Mouse (Mus musculus) mouse trophoblast stem cell (cell line): ENCODE data around the gene Fbxl16.

Experiments used
- in situ Hi-C, 2 experiments: fragments of 300-500 bp; cut with MseI, MboI; formaldehyde crosslinking; loops; 2 replicates in 1 of 2; 3 replicates in 1 of 2; pipeline ENCODE4 v1.15.1; 2025

Gene Fbxl16

DNA sequence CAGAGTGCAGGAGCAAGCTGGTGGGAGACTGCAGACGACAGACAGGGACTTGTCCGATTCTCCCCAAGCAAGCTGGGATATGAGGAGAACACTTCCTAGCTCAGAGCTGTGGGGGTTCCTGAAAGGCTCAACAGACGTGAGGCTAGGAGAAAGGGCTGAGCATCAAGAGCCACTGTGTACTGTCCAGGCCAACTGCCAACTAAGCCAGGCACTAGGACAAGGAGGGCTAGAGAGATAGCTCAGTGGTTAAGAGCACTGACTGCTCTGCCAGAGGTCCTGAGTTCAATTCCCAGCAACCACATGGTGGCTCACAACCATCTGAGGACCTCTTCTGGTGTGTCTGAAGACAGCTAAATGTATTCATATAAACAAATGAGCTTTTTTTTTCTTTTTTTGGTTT lies 33.6 kb downstream of the Fbxl16 start:
- in situ Hi-C loops: no loop called here

DNA sequence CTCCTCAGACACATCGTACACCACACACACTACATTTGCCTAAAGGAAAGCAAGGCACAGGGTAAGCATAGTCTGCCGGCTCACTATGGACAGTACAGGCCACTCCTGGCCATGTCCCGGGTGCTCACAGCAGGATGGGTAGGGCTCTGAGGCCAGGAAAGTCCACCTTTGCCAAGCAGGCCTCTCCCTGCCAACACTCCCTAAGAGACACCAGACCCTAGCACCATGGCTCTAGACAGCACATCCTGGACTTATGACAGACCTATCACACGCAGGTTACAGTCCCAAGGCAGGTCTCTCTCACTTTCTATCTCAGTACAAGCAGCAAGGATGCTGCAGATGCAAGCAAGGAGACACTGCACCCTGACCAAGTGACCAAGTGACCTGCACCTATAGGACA lies 34.2 kb downstream of the Fbxl16 start:
- in situ Hi-C loops: no loop called here

DNA sequence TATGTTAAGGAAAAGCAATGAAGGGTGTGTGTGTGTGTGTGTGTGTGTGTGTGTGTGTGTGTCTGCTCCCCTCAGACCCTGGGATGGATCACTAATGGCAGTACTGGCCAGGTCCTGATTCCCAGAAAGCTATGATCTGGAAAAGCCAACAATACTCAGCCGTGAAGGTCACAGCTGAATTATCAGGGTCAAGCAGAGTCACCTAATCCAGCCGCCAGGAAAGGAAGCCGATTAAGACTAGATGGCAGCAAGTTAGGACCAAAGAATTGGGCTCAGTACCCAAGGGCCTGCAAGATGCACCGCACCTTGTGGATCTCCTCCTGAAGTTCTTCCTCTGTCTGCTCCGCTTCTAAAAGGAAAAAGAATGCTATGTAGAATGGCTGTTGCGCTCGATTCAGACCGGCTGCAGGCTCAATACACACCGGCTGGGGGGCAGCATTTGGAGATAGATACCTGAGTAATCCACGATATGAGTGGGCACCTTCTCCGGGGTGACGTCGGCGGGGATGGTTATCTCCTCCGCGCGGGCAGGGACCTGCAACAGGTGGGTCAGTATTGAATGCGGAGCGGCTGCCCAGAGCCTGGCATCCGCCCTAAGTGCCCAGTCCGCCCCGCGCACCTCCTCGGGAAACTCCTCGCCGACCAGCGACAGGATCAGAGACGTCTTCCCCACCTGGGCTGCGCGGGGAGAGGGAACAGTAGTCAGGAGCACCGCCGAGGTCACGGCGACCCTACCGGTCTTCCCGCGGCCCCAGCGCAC lies 34.9 kb downstream of the Fbxl16 start:
- in situ Hi-C loops: no loop called here

DNA sequence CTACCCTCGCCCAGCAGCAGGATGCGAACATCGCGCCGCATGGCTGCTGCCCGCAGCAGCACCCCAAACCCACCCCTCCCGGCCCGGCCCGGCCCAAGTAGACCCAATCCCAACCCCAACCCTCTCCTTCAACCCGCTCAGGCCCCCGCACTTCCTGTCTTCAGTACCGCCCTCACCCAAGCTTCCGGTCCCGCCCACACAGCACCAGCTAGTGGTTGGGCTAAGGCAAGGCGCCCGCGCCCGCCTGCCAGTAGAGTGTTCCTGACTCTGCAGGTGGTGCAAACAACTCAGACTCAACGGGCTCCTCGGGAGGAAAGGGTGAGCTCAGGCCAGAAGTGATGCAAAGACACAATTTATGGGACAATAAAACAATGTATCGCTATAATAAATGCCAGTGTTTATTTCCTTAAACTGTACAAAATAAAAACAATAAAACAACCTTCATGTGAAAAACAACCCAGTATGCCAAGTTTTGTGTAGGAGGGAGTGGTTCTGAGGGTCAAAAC lies 35.6 kb downstream of the Fbxl16 start, which contains the start of gene Rhot2:
Gene Rhot2, minus strand, starts transcription at position 456 of the 506 bp plus-strand sequence.
- in situ Hi-C loops: no loop called here

- in situ Hi-C loops: no loop called here
Measured at GRCm38 (mm10) chr17:25860229-25860628, 51.3 kb downstream of the Fbxl16 start.

DNA sequence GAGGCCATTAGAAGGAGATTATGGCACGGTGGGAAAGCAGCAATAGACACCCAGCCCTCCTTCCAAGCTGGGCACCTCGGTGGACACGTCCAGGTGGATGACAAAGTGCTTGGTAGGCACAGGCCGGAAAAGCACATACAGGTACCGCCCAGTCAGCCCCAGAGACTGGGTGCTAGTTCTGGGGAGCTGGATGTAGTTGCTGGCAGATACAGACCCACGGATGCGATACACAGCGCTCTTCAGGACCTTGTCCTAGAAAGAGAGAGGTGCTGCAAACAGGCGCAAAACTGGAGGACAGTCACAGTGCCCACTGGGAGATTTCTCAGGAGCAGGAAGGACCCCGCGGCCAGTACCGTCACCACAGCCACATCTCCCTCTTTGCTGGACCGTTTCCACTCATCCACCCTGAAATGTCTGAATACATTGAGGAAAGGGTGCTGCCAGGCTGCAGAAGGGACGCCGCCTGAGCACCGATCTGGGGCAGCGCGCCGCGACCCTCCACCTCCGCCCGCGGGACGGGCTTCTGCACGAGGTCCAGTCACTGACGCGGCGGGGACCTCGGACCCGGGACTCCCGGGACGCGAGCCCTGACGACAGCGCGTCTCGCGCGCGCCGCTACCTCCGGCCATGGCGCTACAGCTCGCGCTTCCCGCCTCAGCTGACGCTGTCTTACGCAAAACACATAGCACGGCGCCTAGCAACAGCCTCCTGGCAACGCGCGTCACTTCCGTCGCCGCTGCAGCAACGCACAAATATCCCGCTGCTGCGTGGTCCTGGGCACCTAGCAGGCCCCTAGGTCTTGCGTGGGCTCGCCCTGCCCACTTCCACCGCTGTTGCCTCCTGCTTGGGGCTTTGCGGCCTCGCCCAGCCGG lies 52.2 kb downstream of the Fbxl16 start, which contains the start of gene Wdr90:
Gene Wdr90, minus strand, starts transcription at position 670 of the 872 bp plus-strand sequence.
- in situ Hi-C loops: no loop called here

DNA sequence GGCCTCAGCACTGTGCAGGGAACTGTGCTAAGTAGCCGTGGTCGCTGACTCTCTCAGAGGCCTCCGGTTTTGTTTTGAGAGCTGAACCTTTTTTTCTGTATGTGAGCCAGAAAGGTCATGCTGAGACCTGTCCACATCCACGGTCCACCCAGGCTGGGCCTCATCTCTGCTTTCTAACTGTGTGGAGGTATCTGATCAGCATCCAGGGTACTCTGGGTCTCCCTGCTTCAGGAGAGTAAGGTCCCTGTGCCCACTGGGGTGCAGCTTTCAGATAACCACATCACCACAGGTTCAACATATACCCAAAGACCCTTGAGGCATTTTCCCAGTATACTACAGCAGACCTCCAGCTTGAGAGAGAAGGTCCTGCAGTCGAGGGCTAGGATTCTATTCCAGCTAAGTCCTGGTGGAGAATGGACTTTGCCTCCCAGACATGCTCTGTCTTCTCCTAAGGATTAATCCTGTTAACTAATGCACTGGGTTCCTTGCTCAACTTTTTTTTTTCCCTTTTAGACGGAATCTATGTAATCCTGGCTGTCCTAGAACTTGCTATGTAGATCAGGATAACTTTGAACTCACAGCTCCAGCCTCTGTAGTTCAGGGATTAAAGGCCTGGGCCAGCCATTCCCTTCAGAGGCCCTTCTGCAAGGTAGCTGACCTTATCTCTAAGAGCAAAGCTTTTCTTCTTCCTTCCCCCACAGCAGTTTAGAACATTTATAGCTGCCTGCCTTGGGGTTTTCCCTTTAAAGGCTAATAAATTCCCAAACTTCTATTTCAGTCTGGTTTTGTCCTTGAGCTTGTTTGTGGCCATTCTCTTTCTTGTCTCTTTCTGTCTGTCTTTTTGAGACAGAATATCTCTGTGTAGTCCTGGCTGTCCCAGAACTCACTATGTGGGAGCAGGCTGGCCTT lies 53.1 kb downstream of the Fbxl16 start:
- in situ Hi-C loops: no loop called here

- in situ Hi-C loops: no loop called here
Measured at GRCm38 (mm10) chr17:25863681-25864080, 54.8 kb downstream of the Fbxl16 start.

- in situ Hi-C loops: no loop called here
Measured at GRCm38 (mm10) chr17:25864311-25864710, 55.4 kb downstream of the Fbxl16 start.

DNA sequence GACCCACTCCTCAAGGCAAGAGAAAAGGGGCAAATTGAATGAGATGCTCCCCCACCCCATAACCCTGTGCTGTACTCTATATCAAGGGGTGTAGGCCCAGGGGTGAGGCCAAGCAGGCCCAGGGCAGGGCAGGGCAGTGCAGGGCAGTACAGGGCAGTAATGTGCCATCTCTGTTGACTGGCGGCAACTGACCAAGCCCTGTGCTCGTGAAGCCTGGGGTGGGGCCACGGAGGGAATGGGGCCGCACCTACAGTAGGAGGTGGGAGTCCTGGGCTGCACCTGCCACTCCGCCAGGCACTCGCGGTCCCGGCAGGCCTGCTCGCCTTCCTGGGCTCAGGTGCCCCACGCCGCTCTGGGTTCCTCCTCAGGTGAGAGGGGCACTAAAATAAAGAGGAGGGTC lies 56.4 kb downstream of the Fbxl16 start:
- in situ Hi-C loops: no loop called here

- in situ Hi-C loops: no loop called here
Measured at GRCm38 (mm10) chr17:25866172-25866571, 57.3 kb downstream of the Fbxl16 start.

DNA sequence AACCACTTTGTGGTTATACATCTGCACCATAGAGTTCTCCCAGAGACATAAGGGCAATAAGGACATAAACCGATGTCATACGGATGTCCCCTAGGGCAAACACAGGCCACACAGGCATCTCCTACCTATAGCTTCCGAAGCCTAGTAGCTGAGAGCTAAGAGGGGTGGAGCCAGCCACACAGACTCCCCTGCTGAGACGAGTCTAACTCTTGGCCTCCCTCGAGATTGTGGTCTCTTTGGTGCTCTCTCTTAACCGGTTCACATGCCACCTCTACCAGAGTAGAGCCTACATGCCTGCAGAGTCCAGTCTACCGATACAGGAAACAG lies 58.6 kb downstream of the Fbxl16 start:
- in situ Hi-C loops: no loop called here

DNA sequence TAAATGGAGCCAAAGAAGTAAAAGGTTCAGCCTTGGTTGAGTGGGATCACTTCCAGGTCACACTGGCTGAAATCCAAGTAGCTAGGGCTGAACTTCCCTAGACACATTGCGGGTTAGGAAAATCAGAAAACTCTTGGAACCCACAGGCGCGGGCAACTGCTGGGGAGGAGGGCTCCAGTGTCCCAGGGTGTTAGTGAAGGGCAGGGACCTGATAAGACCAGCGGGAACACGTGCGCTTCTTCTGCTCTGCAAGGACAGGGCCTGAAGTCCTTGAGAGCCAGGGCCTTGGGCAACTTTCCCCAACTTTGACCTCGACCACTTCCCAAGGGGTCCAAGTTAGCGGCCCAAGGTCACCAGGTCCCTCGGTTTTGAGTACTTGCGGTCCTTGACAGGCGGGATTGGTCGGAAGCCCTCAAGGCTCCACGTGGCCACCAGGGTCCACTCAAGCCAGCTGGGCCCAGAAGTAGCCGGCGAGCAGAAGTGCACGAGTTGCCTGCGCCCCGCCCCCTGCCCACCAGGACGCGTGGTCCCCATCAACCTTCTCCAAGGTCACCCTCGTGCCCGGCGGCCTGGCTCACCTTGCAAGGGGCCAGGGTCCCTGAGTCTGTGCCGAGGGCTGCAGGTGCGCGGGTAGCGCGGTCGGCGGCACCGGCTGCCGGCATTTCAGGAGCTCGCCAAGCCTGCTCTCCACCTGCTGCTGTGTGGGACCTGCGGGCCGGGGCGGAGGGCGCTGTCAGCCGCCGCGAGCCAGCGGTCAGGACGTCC lies 59.1 kb downstream of the Fbxl16 start:
- in situ Hi-C loops: no loop called here

- in situ Hi-C loops: no loop called here
Measured at GRCm38 (mm10) chr17:25868601-25869191, 59.8 kb downstream of the Fbxl16 start, which contains the start of gene Mcrip2. Gene Mcrip2, minus strand, starts transcription at chr17:25868764.

DNA sequence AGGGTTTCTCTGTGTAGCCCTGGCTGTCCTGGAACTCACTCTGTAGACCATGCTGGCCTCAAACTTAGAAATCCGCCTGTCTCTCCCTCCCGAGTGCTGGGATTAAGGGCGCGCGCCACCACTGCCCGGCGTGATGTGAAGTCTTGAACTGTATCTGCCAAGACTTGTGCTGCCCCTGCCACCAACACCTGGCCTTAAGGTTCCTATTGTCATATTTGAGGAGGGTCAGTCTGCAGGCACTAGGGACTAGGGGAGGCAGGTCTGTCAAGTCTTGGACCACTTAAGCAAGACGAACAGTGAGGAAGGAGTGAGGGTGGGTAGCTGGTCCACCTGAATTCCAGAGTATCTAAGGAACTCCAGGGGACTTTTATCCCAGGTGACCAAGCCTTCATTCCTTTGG lies 60.6 kb downstream of the Fbxl16 start:
- in situ Hi-C loops: no loop called here

GRCm38 (mm10) chr17:25869954-25870353 lies 61.1 kb downstream of the Fbxl16 start:
- in situ Hi-C loops: no loop called here
